Mouse (Mus musculus) G1E (cell line): ENCODE results near the gene Nr3c2. TPM values are rescaled to one million over a fixed set of nuclear protein-coding genes. Genes with fewer than 3 reads are reported as not detected.

Experiments
- ATAC-seq: 2 replicates; pipeline ENCODE4 v1.8.0; 2016; ENCODE audit warnings: mild to moderate bottlenecking; ENCODE audit not compliant: insufficient number of reproducible peaks, poor library complexity, low FRiP score, severe bottlenecking; ENCODE audit errors: extremely low read depth
- DNase-seq: peaks from one replicate; pipeline ENCODE4 v3.0.0; 2012; ENCODE audit warnings: low spot score
- H3K27me3 ChIP-seq: 2 replicates; pipeline ENCODE4 v1.6.1; 2012; ENCODE audit warnings: mild to moderate bottlenecking, low read length, inconsistent platforms; ENCODE audit not compliant: insufficient read depth
- H3K36me3 ChIP-seq: replicated peaks from 2 replicates; pipeline ENCODE3; 2012; ENCODE audit warnings: mild to moderate bottlenecking, inconsistent platforms
- H3K4me1 ChIP-seq: 2 replicates; pipeline ENCODE4 v1.6.1; 2012; ENCODE audit warnings: low read depth, low read length, inconsistent platforms, mixed read lengths; ENCODE audit not compliant: insufficient read depth
- H3K4me3 ChIP-seq: 2 replicates; pipeline ENCODE4 v1.5.1; 2012; ENCODE audit warnings: low read depth, mild to moderate bottlenecking, inconsistent platforms, low read length, moderate library complexity, mixed read lengths
- H3K9me3 ChIP-seq: replicated peaks from 2 replicates; pipeline ENCODE4 v1.6.1; 2012; ENCODE audit warnings: inconsistent platforms
- CTCF ChIP-seq: IDR thresholded peaks from 2 replicates; pipeline ENCODE4 v1.5.1; 2012; ENCODE audit warnings: low read depth, low read length, inconsistent platforms, mixed read lengths
- GATA1 ChIP-seq: IDR thresholded peaks from 2 replicates; pipeline ENCODE4 v1.6.1; 2012; ENCODE audit warnings: borderline replicate concordance, low read length, inconsistent platforms, mixed read lengths
- GATA2 ChIP-seq: IDR thresholded peaks from 2 replicates; pipeline ENCODE4 v1.6.1; 2012; ENCODE audit warnings: low read depth, low read length, inconsistent platforms, borderline replicate concordance
- POLR2AphosphoS5 ChIP-seq: IDR thresholded peaks from 2 replicates; pipeline ENCODE4 v1.6.1; 2012; ENCODE audit warnings: low read depth, low read length, inconsistent platforms; ENCODE audit not compliant: insufficient replicate concordance
- TAL1 ChIP-seq: conservative IDR thresholded peaks from 2 replicates; pipeline ENCODE4 v1.6.1; 2012; ENCODE audit warnings: low read depth, low read length, inconsistent platforms, mixed read lengths
- polyA plus RNA-seq: library from polyadenylated mRNA; stranded (reverse); fragments of >175 nt; gene quantifications from 2 replicates; pipeline ENCODE4 v1.2.3, GENCODE M21; 2012
- total RNA-seq, 2 experiments: library from RNA; stranded (forward) in 1 of 2; stranded (reverse) in 1 of 2; fragments of 200-1000 nt in 1 of 2; fragments of >200 nt in 1 of 2; fragmentation: Nextera tagmentation in 1 of 2; gene quantifications; 2 replicates each; pipeline ENCODE4 v1.2.3; 2014 to 2017

Gene Nr3c2
- total and polyA plus RNA-seq, 3 experiments = 0.26 to 12.0 (median 7.6) TPM

DNA sequence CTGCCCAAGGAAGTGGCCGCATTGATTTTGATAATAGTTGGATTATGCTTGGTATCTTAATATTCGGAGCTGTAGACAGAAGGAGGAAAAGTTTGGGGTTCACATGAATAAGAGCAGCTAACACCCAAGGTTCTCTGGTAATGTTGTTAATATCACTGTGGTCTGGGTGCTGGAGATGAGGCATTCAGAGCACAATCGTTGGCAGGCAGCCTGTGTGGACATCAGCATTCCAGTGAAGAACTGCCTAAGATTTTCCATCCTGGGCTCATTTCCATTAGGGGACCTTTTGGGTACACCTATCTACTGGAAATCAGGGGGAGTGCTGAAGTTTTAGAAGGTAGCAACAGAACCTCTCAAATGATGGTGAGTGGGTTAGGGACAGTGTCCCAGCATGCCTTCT lies 65.8 kb downstream of the Nr3c2 start:
- DNase-seq = no peak
- Histone ChIP-seq H3K4me1 (no peaks in the 10 kb centered on the region), H3K27me3 (no peaks in the 10 kb centered on the region), H3K36me3 (no peaks in the 10 kb centered on the region), H3K9me3 (no peaks in the 10 kb centered on the region), H3K4me3 (no peak overlapping the region)
- TF ChIP-seq TAL1 (no peak), GATA1 (no peak), GATA2 (no peak), CTCF (no peak)
- no peak for ATAC-seq

GRCm38 (mm10) chr8:76971187-76971586 lies 71.9 kb downstream of the Nr3c2 start:
- no peak for DNase-seq
- Histone ChIP-seq H3K4me1 (no peaks in the 10 kb centered on the region), H3K4me3 (no peak overlapping the region), H3K36me3 (no peaks in the 10 kb centered on the region), H3K9me3 (no peaks in the 10 kb centered on the region), H3K27me3 (no peaks in the 10 kb centered on the region)
- no peak for TF ChIP-seq TAL1
- TF ChIP-seq POLR2AphosphoS5 = no peak
- TF ChIP-seq GATA1 = no peak
- no peak for TF ChIP-seq CTCF
- no peak for TF ChIP-seq GATA2
- no peak for ATAC-seq

DNA sequence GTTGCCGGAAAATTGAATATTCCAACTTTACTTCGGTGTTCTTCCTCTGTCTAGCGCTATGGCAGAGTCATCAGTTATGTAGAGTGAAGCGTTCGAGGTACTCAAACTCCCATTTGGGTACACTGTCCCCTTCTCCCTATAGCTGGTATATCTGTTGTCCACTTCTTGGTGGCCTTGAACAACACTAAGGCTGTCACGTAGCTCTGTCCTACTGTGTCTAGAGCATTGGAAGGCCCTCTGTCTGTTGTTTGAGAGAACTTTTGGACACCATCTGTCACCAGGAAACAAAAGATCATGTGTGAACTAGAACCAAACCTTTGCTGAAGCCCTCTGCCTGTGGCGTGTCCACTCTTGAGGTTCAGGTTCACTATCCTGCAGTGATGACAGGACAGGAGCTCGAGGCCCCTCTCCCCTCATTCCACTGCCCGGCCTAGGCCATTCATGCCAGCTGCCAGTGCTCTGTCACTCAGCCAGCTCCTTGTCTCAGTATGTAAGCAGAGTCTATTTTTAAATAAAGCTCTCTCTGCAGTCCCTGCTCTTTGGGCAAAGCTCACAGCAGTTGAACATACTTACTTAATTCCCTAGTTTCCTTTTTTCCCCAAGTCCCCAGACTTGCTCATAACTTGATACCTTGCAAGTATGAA lies 72.6 kb downstream of the Nr3c2 start:
- no peaks in the 10 kb centered on the region for H3K4me1 ChIP-seq
- no peaks in the 10 kb centered on the region for H3K27me3 ChIP-seq
- TF ChIP-seq CTCF (no peak), GATA2 (no peak), TAL1 (no peak), POLR2AphosphoS5 (no peak), GATA1 (no peak)
- H3K36me3 ChIP-seq = no peaks in the 10 kb centered on the region
- H3K9me3 ChIP-seq = no peaks in the 10 kb centered on the region
- no peak for ATAC-seq
- no peak overlapping the region for H3K4me3 ChIP-seq
- no peak for DNase-seq

GRCm38 (mm10) chr8:76972947-76973552 lies 73.8 kb downstream of the Nr3c2 start:
- no peaks in the 10 kb centered on the region for H3K4me1 ChIP-seq
- no peaks in the 10 kb centered on the region for H3K36me3 ChIP-seq
- no peak for TF ChIP-seq TAL1
- no peak for TF ChIP-seq CTCF
- TF ChIP-seq GATA2 = no peak
- TF ChIP-seq POLR2AphosphoS5 = no peak
- no peak for TF ChIP-seq GATA1
- DNase-seq (no peak), ATAC-seq (no peak)
- H3K9me3 ChIP-seq = no peaks in the 10 kb centered on the region
- H3K27me3 ChIP-seq = no peaks in the 10 kb centered on the region; the same call in 1 of the 2 replicates
- no peak overlapping the region for H3K4me3 ChIP-seq

DNA sequence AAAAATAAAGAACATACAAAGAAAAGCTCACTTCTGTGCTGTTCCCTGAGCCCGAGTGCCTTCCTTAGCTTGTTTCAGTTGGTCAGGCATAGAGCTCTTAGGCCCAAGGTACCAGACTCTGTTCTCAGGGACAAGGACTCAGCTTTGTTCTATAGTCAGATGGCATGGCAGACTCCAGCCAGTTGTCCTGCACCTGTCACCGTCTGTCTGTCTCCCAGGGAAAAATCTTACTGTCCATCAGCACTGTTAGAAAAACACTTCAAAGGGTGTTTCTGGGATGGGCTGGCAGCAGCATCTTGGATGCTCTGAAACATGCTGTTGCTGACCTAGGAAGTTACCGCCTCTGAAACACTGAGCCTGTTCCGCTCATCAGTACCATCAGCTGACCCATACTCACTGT lies 78.7 kb downstream of the Nr3c2 start:
- no peak for DNase-seq
- no peaks in the 10 kb centered on the region for H3K9me3 ChIP-seq
- H3K4me1 ChIP-seq = no peaks in the 10 kb centered on the region
- no peak overlapping the region for H3K4me3 ChIP-seq
- no peaks in the 10 kb centered on the region for H3K36me3 ChIP-seq
- H3K27me3 ChIP-seq = no peaks in the 10 kb centered on the region; the same call in 1 of the 2 replicates
- TF ChIP-seq GATA1 (no peak), CTCF (no peak), POLR2AphosphoS5 (no peak), GATA2 (no peak), TAL1 (no peak)
- ATAC-seq = no peak

- Histone ChIP-seq H3K4me3 (no peak overlapping the region), H3K4me1 (no peaks in the 10 kb centered on the region), H3K9me3 (no peaks in the 10 kb centered on the region), H3K36me3 (no peaks in the 10 kb centered on the region), H3K27me3 (no peaks in the 10 kb centered on the region)
- DNase-seq (no peak), ATAC-seq (no peak)
- TF ChIP-seq GATA2 = no peak
- no peak for TF ChIP-seq POLR2AphosphoS5
- no peak for TF ChIP-seq CTCF
- TF ChIP-seq TAL1 = no peak
- no peak for TF ChIP-seq GATA1
Observed at GRCm38 (mm10) chr8:76984082-76984481, 84.8 kb downstream of the Nr3c2 start.
